Mouse (Mus musculus): ENCODE measurements around the gene Snapc4.

The Snapc4 gene

DNA sequence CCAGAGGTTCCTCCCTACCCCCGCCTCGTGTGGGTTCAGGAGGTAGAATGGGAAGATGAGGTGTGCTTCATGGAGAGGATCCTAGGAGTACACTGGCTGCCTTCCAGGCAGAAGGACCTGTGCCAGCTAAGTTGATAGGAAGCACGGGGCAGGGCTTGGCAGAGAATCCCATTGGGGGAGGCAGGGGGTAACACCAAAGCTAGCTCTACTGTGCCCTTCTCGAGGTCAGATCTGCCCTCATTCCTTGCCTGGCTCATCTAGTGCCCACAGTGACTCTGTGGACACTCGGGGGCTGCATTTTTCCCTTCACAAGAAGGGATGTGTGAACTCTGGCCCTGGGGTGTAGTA is 41.3 kb downstream of the Snapc4 start:
- DNase-seq (ENCODE audit: low spot score), result no peak

DNA sequence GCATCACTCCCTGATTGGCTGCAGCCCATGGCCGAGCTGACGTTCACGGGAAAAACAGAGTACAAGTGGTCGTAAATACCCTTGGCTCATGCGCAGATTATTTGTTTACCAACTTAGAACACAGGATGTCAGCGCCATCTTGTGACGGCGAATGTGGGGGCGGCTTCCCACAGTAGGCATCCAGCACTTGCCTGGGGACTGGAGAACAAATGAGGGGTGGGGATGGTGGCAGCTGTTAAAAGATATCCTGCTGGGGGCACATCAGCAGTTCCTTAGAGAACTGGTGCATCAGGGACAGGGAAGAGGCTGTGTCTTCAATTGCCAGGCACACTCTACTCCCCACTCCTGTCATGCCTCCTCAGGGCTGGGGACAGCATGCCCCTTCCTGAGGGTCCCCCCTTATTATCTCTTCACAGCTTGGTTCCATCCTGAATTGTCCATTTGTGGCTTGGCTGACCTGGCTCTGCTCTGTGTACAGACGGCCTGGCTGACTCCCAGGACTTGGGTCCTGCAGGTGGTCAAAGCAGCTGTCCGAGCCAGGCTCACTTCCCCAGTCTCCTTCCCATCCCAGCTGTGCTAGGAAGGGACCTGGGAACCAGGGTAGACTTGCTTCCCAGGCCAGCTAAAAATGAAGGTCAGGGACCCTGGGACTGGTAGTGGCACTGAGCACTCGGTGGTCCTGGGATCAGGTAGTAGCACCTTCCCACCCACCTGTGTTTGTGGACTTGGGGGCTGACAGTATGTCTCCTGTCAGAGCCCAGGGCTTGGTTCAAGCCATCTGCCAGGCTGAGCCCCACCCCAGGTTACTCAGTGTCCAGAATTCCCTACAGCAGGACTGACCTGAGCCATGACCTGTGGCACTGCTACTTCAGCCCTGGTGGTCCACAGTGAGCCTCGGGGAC is 41.9 kb downstream of the Snapc4 start:
- DNase-seq (ENCODE audit: low spot score), result no peak

DNA sequence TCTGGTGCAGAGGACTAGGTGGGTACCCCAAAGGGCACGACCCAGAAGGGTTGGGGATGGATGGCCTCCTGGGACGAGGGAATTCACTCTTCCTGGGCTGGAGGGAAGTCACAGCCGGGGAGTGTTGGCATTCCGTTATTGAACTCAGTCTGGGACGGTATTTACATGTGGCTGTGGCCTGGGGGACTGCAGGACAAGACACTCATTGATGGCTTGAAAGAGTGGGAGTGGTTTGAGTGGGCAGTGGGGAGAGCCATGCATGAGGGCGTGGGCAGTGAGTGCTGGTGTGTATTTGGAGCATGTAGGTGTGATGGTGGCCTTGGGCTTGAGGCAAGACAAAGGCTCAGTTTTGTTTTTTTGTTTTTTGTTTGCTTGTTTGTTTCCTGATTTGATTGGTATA is 49.8 kb downstream of the Snapc4 start:
- no peak for DNase-seq (ENCODE audit: low spot score)

DNA sequence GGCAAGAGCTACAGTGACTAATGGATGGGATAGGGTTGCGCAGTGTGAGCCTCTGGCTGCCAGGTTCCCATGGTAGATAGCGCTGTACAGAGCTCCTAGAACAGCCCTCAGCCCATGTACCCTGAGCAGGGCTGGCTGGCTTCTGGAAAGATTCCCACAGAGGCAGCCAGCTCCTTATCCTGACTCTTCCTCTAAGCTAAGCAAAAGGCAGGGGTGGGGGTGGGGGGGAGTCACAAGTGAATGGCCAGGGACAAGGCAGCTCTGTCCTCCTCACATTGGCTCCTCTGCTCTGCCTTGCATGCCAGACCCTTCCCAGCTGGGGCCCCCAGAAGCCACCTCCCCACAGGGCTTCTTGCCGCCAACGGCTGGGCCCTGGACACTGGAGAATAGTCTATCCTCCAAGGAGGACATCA is 50.4 kb downstream of the Snapc4 start:
- DNase-seq (ENCODE audit: low spot score), result no peak

DNA sequence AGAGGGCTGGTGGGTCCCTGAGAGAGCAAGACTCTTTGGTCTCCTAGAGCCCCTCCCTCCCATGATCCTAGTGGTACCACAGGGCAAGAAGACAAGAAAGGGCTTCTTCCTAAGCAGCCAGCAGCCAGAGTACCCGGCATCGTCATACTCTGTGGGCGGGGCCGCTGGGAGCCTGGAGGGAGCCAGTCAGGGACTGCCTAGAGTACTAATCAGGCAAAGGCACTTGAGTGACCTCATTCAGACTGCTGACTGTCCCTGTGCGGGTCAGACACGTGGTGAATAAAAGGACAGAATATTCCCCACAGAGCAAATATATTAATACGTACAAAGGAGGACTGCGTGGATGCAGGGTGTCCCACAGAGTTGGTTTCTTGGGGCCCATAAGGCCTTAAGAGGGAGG is 51.1 kb downstream of the Snapc4 start:
- DNase-seq (ENCODE audit: low spot score), result no peak

DNA sequence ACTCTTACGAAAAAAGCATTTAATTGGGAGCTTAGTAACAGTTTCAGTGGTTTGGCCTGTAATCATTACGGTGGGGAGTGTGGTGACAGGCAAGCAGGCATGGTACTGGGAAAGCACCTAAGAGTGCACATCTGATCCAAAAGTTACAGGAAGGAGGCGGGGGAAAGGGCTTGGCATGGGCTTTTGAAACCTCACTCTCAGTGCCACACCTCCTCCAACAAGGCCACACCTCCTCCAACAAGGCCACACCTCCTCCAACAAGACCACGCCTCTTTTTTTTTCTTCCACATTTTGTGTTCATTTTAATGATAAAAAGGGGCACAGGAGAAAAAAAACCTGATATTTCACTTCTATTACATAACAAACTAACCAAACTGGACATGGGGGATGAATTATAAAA is 52.6 kb downstream of the Snapc4 start:
- no peak for DNase-seq (ENCODE audit: low spot score)

DNA sequence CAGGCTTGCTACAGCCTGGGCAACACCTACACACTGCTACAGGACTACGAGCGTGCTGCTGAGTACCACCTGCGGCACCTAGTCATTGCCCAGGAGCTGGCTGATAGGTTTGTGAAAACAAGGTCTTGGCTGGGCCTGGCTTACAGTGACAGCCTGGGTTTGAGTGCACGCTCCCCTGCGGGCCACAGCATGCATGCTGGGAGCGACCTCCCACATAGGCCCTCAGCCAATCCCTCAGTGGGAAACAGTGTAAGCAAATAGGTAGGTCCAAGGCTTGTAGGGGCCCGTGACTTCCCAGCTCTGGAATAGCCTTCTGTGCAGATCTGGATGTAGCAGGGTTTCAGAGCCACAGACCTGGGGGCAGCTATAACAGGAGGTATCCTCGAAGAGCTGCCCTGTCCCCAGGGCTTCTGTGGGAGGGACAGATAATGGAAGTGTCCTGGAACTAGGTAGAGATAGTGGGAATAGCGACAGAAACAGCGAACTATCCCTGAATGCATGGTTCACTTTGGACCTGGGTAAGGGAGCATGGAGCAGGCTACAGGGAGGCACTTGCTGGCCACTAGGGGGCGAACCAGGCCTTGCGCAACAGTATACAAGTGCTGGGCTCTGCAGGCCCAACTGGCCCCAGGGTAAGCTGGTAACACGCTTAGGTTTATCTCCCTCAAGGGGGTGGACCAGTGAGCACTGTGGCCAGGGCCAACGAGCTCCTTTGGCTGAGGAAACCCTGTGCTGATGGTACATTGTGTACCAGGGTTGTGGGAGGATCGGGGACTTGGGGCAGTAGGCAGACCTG is 54.9 kb downstream of the Snapc4 start:
- DNase-seq (ENCODE audit: low spot score), result peak; percentile 65

DNA sequence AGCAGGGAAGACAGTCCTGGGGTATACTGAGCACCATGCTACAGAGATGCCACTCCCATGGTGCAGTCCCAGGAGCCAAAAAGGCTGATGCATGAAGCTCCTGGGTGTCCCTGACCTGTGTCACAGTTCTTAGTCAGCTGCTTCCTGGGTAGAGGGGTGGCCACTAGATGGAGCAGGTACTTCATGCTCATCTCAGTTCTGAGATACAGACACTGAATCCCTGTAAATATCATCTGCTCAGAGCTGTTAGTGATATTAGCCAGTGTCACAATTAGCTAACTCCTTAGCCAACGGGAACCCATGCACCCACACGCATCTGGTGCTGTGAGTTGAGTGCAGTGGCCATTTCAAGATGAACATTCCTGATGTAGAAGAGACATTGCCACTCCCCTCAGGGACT is 55.5 kb downstream of the Snapc4 start:
- DNase-seq (ENCODE audit: low spot score), result peak; percentile 37

DNA sequence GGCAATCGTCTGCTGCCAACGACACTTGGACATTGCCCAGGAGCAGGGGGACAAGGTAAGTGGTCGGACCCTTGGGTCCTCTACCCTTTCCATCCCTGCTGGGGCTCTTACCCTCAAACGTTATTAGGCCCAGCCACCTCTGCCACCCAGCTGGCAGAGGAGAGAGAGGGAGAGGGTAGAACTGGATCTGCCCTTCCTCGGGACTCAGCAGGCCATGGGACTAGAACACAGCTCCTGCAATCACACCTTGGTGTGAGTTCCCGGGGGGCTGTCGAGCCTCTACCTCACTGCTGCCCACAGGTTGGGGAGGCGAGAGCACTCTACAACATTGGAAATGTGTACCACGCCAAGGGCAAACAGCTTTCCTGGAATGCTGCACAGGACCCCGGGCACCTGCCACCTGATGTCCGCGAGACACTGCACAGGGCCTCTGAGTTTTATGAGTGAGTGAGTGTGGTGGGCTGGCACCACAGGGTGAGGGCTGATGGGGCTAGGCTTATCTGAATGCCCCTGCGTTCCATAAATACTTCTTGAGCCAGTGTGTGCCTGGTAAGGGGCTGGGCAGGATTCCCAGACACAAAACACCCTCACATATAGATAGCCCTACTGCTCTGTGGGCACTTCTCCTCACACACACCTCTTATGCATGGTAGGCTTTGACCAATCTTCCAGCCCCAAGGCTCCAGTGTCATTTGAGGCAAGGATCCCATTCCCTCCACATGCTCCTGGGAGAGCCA is 56.7 kb downstream of the Snapc4 start:
- no peak for DNase-seq (ENCODE audit: low spot score)

DNA sequence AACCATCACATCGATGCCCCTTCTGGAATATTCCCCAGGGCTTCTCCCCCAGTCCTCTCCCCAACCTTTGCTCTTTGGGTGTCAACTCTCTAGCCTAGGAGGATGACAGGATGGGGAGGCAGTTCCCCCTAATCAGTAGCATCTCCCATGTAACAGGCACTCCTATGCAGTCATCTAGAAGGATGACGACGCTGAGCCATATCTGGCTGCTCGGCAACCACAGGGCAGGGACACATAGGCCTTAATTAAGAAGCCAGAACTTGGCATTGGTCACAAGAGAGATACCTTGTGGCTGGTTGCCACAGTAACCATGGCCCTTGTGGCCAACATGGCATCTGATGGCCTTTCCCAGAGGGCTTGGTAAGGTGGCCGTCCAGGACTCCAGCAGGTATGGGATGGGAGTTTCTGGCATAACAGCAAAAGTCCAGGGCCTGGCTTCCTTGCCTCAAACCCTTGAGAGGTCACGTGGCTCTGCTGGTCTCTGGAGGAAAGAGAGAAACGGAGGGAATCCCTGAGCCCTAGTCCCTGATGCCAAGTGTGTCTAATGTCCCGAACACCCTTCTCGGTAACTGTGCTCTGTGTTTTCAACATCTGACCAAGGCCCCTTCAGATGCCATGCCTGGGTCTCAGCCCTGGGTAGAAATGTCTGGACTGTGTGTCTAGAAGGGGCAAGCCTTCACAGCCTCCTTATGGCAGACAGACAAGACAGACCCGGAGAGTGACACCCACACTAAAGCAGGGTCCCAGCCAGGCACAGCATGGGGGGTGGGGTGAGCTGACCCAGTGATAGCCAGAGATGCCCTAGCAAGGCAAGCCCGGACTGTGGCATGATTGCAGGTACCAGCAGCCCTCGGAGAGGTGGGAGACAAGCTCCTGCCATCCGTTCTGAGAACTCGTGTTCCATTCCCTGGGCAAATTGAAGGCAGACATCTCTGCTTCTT is 59.9 kb downstream of the Snapc4 start:
- no peak for DNase-seq (ENCODE audit: low spot score)

DNA sequence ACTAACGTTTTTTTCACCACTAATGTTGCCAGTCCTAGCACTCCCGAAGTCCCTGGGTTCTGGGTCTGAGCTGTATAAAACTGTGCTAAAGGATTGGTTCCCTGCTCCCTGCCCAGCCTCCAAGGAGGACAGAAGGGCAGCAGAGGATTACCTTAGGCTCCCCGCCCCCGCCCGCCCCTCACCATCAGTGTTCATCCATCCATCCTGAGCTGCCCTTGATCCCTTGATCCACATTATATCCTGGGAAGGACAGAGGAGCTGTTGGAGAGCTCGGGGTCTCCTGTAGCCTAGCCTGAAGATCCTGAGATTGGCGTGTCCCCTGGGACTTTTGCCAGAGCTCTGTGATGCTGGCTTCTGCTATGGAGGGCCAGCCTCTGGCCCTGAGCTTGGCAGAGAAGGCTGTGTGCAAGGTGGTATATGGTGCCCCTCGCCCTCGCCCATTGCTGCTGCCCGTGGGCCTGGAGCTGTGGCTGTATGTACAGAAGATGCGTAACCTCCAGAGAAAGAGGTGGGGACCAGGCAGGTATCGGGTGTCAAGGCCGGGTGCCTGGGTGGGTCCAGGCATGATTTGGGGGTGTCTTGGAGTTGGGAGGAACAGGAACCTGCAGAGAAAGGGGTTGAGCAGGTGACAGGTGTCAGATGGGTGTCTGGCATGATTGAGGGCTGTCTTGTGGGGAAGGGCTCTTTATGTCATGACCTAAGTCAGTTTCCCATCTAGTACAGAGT is 60.8 kb downstream of the Snapc4 start:
- no peak for DNase-seq (ENCODE audit: low spot score)

DNA sequence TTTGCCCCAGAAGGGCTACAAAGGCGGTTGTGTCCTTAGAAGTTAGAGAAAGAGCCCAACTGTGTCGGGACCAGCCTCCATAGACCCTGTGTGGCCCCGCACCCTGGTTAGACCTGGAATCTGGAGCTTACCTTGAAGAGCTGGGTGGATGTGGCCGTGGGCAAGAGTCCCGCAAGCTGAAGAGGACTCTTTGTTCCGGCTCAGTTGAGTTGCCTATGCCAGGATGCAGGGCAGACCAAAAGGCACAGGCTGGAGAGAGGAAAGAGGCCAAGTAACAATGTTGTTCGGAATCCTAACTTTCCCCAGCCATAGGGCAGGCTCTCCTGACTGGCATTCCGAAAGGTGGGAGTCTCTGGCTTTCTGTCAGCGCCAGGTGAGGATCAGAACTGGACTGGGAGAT is 61.3 kb downstream of the Snapc4 start:
- DNase-seq (ENCODE audit: low spot score), result no peak

DNA sequence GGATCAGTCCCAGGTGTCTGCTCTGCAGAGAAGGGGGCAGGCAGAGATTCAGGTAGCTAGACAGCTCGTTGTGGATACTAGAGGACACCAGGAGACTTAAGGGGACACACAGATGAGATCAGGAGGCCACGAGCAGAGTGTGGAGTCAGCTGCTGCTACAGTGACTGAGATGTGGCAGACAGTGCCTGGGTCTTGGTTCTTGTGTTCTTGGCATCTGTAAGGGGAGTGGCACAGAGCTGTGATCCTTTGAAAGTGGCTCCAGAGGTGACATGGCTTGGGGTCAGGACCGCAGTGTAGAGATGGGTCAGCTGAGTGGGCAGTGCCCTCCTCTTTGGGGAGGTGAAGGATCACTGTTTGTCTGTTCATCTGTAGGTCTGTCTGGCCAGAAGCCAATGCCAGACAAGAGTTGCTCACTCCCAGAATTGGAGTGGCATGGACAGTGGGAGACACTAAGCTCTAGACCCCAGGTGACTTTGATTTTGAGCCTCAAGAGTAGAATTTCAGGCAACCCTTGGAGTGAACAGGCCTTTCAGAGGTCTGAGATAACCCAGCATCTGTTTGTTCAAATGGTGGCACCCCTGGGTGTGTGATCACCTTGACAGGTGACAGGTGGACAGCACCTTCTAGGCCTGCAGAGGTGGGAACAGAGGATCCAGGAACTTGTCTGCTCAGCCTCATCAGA is 62.3 kb downstream of the Snapc4 start:
- DNase-seq (ENCODE audit: low spot score), result no peak

DNA sequence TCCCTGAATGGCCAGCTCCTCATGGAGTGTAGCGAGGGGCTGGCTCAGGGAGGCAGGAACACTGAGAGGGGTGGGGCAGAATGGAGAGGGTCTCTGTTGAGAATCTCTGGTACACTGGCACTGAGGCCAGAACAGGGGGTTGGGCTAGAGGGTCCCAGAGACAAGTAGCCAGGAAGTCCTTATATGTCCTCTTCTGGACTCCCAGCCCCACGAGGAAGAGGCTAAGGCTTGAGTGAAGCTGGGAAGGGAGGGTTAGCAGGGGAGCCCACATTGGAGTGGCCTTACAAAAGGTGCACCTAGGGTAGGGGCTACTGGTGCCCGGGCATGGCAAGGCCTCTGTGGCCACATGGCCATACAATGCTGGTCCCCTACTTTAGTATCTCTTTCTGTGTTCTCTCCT is 63.1 kb downstream of the Snapc4 start:
- DNase-seq (ENCODE audit: low spot score), result no peak

DNA sequence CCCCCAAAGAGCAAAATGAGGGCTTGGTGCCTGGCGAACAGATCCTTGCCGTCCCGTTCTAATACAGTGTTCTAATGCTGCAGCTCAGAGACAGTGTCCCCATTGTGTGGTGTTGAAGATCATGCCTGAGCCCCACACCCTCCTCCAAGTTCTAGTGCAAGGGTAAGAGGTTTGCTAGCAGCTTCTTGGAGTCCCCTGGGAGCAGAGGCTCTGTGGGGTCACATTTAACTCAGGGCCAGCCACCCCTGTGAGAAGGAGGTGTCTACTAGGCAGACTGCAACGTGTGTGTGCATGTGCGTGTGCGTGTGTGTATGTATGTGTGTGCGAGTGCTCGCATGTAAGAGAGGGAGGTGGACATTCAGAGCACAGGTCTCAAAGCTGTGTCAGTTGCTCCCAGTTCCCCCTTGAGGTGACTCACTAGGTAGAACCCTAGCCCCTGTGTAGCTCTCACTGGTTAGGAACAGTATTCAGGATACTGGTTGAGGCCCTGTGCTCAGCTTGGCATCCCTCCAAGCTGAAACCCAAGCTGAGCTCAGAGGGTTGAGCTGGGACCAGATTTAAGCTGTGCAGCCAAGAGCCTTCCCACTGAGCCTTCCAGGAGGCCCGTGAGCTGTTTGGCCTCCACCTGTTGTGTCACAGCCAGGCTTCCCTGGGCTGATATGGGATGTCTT is 63.7 kb downstream of the Snapc4 start:
- no peak for DNase-seq (ENCODE audit: low spot score)

DNA sequence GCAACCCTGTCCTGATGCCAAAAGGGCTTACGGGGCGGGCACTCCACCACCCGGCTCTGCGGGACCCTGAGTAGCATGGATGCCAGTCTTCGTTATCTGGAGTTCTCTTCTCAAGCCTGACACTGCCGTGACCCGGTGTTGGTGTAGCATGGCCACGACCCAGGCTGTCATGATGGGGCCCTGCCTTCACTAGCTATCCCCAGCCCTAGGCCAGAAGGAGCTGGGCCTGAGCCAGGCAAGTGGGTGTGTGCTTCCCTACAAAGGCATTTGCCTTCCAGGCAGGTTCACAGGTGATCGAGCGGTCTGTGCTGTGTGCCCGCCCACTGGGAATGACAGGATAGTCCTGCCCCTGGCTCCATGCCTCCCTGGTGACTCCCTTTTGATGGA is 64.5 kb downstream of the Snapc4 start:
- peak; percentile 73 for DNase-seq (ENCODE audit: low spot score)

DNA sequence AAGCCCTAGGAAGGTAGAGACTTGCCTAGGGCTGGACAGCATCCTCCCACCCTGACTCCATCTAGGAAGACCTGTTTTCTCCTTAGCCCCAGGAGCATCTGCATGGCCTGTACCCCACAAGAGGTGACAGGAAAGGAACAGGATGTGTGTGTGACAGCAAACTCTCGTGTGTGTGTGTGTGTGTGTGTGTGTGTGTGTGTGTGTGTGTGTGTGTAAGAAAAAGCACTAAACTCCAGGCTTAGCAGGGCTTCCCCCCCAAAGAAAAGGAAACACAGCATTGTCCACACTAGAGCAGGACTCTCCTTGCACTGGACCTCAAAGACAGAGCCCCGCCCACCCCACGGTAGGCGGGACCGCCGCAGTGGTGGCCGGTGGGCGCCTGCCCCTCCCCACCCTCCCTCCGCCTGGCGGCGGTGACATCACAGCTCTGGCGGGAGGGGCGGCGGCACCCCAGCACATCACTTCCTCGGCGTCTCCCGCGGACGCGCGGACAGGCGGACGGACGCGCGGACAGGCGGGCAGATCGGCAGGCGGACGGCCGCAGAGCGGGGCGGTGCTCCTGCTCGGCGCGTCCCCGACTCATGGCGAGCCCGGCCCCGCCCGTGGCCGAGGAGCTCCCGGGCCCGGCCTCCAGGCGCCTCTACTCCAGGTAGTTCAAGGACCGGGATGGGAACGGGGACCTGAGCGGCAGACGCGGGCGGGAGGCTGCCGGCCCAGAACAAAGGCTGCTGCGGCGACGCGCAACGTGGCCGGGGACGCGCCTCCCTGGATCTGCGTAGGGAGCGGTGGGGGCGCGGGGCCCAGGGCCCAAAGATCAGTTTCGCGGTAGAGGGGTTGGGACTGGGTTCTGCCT is 65.2 kb downstream of the Snapc4 start, which contains the start of gene Gpsm1:
Gene Gpsm1 (plus strand): TSS at position 444 of the 853 bp plus-strand sequence.
- DNase-seq (ENCODE audit: low spot score), result peak; percentile 83

DNA sequence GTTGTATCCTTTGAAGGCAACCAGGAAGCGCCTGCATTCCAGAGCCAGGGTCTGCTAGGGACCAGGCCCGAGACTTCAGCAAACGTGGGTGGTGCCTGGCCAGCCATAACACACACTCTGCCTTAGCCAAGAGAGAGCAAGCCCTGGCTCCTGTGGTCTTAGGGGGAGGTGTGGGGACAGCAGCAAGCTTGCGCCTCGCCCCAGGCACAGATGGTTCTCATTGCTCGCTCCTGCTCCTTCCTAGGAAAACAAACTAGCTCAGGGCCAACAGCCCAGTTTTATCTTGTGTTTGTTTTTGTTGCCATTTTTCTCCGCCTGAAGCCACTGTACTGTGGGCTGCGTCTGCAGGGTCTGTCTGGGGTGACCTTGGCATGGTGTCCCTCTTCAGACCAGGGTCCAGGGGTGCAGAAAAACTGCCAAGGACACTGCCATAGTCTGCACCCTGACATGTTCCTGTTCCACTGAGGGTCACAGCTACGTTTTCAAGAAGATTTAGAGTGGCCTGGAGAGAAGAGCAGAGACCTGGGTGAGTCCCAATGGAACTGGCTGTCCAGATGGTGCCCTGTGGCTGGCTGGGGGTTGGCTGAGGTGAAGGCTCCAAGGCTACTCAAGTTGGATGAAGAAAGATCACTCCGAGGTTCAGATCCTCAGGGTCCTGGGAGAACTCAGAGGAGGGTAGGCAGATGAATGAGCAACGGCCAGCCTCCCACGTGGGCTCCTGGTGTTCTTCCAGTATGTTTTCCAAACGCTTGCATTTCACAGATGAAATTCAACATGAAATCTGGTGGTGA is 66.0 kb downstream of the Snapc4 start:
- peak; percentile 71 for DNase-seq (ENCODE audit: low spot score)
